Mouse (Mus musculus) hindbrain, embryonic 11.5 days (tissue): ENCODE results near the gene Coro1c. TPM values are rescaled to one million over a fixed set of nuclear protein-coding genes. Genes with fewer than 3 reads are reported as not detected.

Source experiments
- ATAC-seq: fragments of 200-750 bp; cut with Nextera tagmentation; 2 replicates; pipeline ENCODE4 v1.8.0; 2017; ENCODE audit warnings: mild to moderate bottlenecking, moderate TSS enrichment, moderate library complexity; ENCODE audit not compliant: low FRiP score
- DNase-seq: peaks from one replicate; pipeline ENCODE4 v3.0.0-alpha.2; 2015; ENCODE audit warnings: low spot score
- H3K27ac ChIP-seq: fragments of 300-500 bp; sonication (generic); 2 replicates; pipeline ENCODE4 v1.5.1; 2014; ENCODE audit warnings: mild to moderate bottlenecking, low read depth, low read length
- H3K27me3 ChIP-seq: fragments of 300-500 bp; sonication (generic); 2 replicates; pipeline ENCODE4 v1.6.1; 2014; ENCODE audit warnings: mild to moderate bottlenecking, low read length, moderate library complexity, mixed read lengths; ENCODE audit not compliant: control insufficient read depth, insufficient read depth
- H3K36me3 ChIP-seq: fragments of 300-500 bp; sonication (generic); 2 replicates; pipeline ENCODE4 v1.6.1; 2014; ENCODE audit warnings: mild to moderate bottlenecking, low read length, moderate library complexity, mixed read lengths; ENCODE audit not compliant: control insufficient read depth, insufficient read depth
- H3K4me1 ChIP-seq: fragments of 300-500 bp; sonication (generic); replicated peaks from 2 replicates; pipeline ENCODE4 v1.6.1; 2014; ENCODE audit warnings: low read length, mixed read lengths; ENCODE audit not compliant: control insufficient read depth, insufficient read depth
- H3K4me2 ChIP-seq: fragments of 300-500 bp; sonication (generic); replicated peaks from 2 replicates; pipeline ENCODE4 v1.6.1; 2014; ENCODE audit warnings: mild to moderate bottlenecking, low read depth, low read length
- H3K4me3 ChIP-seq: fragments of 300-500 bp; sonication (generic); 2 replicates; pipeline ENCODE4 v1.5.1; 2014; ENCODE audit warnings: low read depth, low read length
- H3K9ac ChIP-seq: fragments of 300-500 bp; sonication (generic); 2 replicates; pipeline ENCODE4 v1.6.1; 2014; ENCODE audit warnings: low read depth, low read length
- H3K9me3 ChIP-seq: fragments of 300-500 bp; sonication (generic); 2 replicates; pipeline ENCODE4 v1.6.1; 2016; ENCODE audit warnings: low read length; ENCODE audit not compliant: control insufficient read depth
- WGBS: fragments of 180-500 bp; shearing (Covaris S2); extraction: QIAGEN DNeasy Blood & Tissue Kit; methylation state at CpG from one replicate; pipeline ENCODE4 v1.1.7; 2014; 5-methylcytosine and 5-hydroxymethylcytosine counted together
- polyA plus RNA-seq: library from polyadenylated mRNA; unstranded; fragments of >200 nt; fragmentation: Nextera tagmentation; extraction: Ambion mirVana; gene quantifications from 2 replicates; pipeline ENCODE4 v1.2.1, GENCODE M21; 2014

The Coro1c gene
- polyA plus RNA-seq, 1 experiment from 2014 or later, result 192 TPM

- ATAC-seq, result no peak
- Histone ChIP-seq H3K4me2 (no peak overlapping the region), H3K9ac (no peak overlapping the region), H3K4me3 (no peak overlapping the region), H3K4me1 (no peaks in the 10 kb centered on the region), H3K27ac (no peak overlapping the region), H3K9me3 (no peaks in the 10 kb centered on the region), H3K36me3 (no peaks in the 10 kb centered on the region), H3K27me3 (no peaks in the 10 kb centered on the region)
- no peak for DNase-seq
- WGBS, result 90% methylated on average over 7 of the region's 7 CpGs
Measured at GRCm38 (mm10) chr5:113829566-113830291, 78.8 kb downstream of the Coro1c start.

- H3K9me3 ChIP-seq, result no peaks in the 10 kb centered on the region
- no peaks in the 10 kb centered on the region for H3K27me3 ChIP-seq
- ATAC-seq, result no peak
- no peaks in the 10 kb centered on the region for H3K4me1 ChIP-seq
- no peak overlapping the region for H3K4me3 ChIP-seq
- no peak overlapping the region for H3K27ac ChIP-seq
- no peak overlapping the region for H3K4me2 ChIP-seq
- no peak for DNase-seq
- WGBS, result 54% methylated on average over 7 of the region's 7 CpGs
- no peak overlapping the region for H3K9ac ChIP-seq
- no peaks in the 10 kb centered on the region for H3K36me3 ChIP-seq
Measured at GRCm38 (mm10) chr5:113828481-113828880, 80.1 kb downstream of the Coro1c start.

GRCm38 (mm10) chr5:113827991-113828411, 80.6 kb downstream of the Coro1c start:
- no peak overlapping the region for H3K4me3 ChIP-seq
- no peak overlapping the region for H3K9ac ChIP-seq
- no peaks in the 10 kb centered on the region for H3K9me3 ChIP-seq
- 55% methylated on average over 4 of the region's 4 CpGs for WGBS
- H3K4me2 ChIP-seq, result no peak overlapping the region
- no peaks in the 10 kb centered on the region for H3K4me1 ChIP-seq
- ATAC-seq, result no peak
- no peaks in the 10 kb centered on the region for H3K36me3 ChIP-seq
- H3K27ac ChIP-seq, result no peak overlapping the region
- no peak for DNase-seq
- H3K27me3 ChIP-seq, result no peaks in the 10 kb centered on the region

- H3K36me3 ChIP-seq, result no peaks in the 10 kb centered on the region
- ATAC-seq (no peak), DNase-seq (no peak)
- no peak overlapping the region for H3K27ac ChIP-seq
- no peaks in the 10 kb centered on the region for H3K4me1 ChIP-seq
- no peak overlapping the region for H3K4me3 ChIP-seq
- no peaks in the 10 kb centered on the region for H3K27me3 ChIP-seq
- no peak overlapping the region for H3K4me2 ChIP-seq
- WGBS, result 94% methylated on average over 4 of the region's 4 CpGs
- H3K9me3 ChIP-seq, result no peaks in the 10 kb centered on the region
- no peak overlapping the region for H3K9ac ChIP-seq
Measured at GRCm38 (mm10) chr5:113826619-113827018, 81.9 kb downstream of the Coro1c start.

GRCm38 (mm10) chr5:113825558-113825957, 83.0 kb downstream of the Coro1c start:
- Histone ChIP-seq H3K4me1 (no peaks in the 10 kb centered on the region), H3K9me3 (no peaks in the 10 kb centered on the region), H3K27me3 (no peaks in the 10 kb centered on the region), H3K4me2 (no peak overlapping the region), H3K9ac (no peak overlapping the region), H3K4me3 (no peak overlapping the region), H3K27ac (no peak overlapping the region), H3K36me3 (no peaks in the 10 kb centered on the region)
- DNase-seq (no peak), ATAC-seq (no peak)
- 83% methylated on average over 7 of the region's 7 CpGs for WGBS

- Histone ChIP-seq H3K4me2 (no peak overlapping the region), H3K36me3 (no peaks in the 10 kb centered on the region), H3K9ac (no peak overlapping the region), H3K27ac (no peak overlapping the region), H3K4me3 (no peak overlapping the region), H3K9me3 (no peaks in the 10 kb centered on the region), H3K27me3 (no peaks in the 10 kb centered on the region), H3K4me1 (no peaks in the 10 kb centered on the region)
- WGBS, result 89% methylated on average over 4 of the region's 4 CpGs
- DNase-seq, result no peak
- no peak for ATAC-seq
Measured at GRCm38 (mm10) chr5:113824228-113824627, 84.3 kb downstream of the Coro1c start.

GRCm38 (mm10) chr5:113818572-113818971, 90.0 kb downstream of the Coro1c start:
- ATAC-seq (no peak), DNase-seq (no peak)
- H3K27ac ChIP-seq, result no peak overlapping the region
- WGBS, result 64% methylated on average over 14 of the region's 14 CpGs
- H3K9ac ChIP-seq, result no peak overlapping the region
- H3K36me3 ChIP-seq, result no peaks in the 10 kb centered on the region
- H3K9me3 ChIP-seq, result no peaks in the 10 kb centered on the region
- H3K27me3 ChIP-seq, result no peaks in the 10 kb centered on the region
- no peaks in the 10 kb centered on the region for H3K4me1 ChIP-seq
- H3K4me2 ChIP-seq, result no peak overlapping the region
- H3K4me3 ChIP-seq, result no peak overlapping the region

GRCm38 (mm10) chr5:113815638-113816152, 92.9 kb downstream of the Coro1c start:
- Histone ChIP-seq H3K4me2 (no peak overlapping the region), H3K36me3 (no peaks in the 10 kb centered on the region), H3K4me3 (no peak overlapping the region), H3K27me3 (no peaks in the 10 kb centered on the region), H3K4me1 (no peaks in the 10 kb centered on the region), H3K9me3 (no peaks in the 10 kb centered on the region), H3K9ac (no peak overlapping the region), H3K27ac (no peak overlapping the region)
- ATAC-seq, result no peak
- 13% methylated on average over 15 of the region's 15 CpGs for WGBS
- peak; percentile 93 for DNase-seq

- WGBS, result 47% methylated on average over 11 of the region's 11 CpGs
- DNase-seq (no peak), ATAC-seq (no peak)
- no peak overlapping the region for H3K4me3 ChIP-seq
- H3K27me3 ChIP-seq, result no peaks in the 10 kb centered on the region
- no peaks in the 10 kb centered on the region for H3K4me1 ChIP-seq
- H3K9ac ChIP-seq, result no peak overlapping the region
- no peaks in the 10 kb centered on the region for H3K36me3 ChIP-seq
- no peak overlapping the region for H3K4me2 ChIP-seq
- H3K9me3 ChIP-seq, result no peaks in the 10 kb centered on the region
- no peak overlapping the region for H3K27ac ChIP-seq
Measured at GRCm38 (mm10) chr5:113815041-113815389, 93.5 kb downstream of the Coro1c start.
